Mouse (Mus musculus) adrenal gland, adult (tissue): ENCODE results near the gene Gm42688.

ENCODE experiments used
- DNase-seq, 2 experiments: peaks; one replicate each; pipeline ENCODE4 v3.0.0; 2022 to 2023; ENCODE audit warnings: low spot score in 1 of 2; ENCODE audit not compliant: inconsistent age in 2 of 2

The Gm42688 gene

GRCm38 (mm10) chr6:83136881-83137575 is 35.6 kb downstream of the Gm42688 start:
- DNase-seq: peak; percentile 83 to 94

GRCm38 (mm10) chr6:83137576-83137950 is 36.1 kb downstream of the Gm42688 start:
- peak; percentile 93 to 97 for DNase-seq

DNA sequence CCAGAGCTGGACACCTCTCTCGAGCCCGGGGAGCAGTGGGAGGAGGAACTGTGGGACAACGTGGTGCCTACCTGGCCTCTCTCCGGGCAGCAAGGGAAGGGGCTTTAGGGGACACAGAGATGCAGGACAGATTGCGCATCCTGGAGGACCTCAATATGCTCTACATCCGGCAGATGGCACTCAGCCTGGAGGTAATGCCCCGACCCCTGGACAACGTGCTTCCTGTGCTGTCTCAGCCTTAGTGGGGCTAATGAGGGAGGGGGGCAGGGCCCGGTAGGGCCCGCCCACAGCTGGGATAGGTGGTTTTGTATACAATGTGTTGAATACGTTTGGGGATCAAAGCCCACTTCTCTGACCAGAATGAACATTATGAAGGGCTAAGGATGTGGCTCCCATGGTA is 36.6 kb downstream of the Gm42688 start:
- peak in 1 of 2 experiments; percentile 53 for DNase-seq

GRCm38 (mm10) chr6:83140044-83140443 is 38.6 kb downstream of the Gm42688 start:
- peak in 1 of 2 experiments; percentile 5 for DNase-seq

- DNase-seq: peak; percentile 10 to 46
Measured at GRCm38 (mm10) chr6:83141636-83142035, 40.2 kb downstream of the Gm42688 start.

- DNase-seq: peak; percentile 34 to 68
Measured at GRCm38 (mm10) chr6:83142211-83142731, 40.9 kb downstream of the Gm42688 start.

- peak in 1 of 2 experiments; percentile 13 for DNase-seq
Measured at GRCm38 (mm10) chr6:83142886-83143285, 41.5 kb downstream of the Gm42688 start.

- peak in 1 of 2 experiments; percentile 59 for DNase-seq
Measured at GRCm38 (mm10) chr6:83145209-83145608, 43.8 kb downstream of the Gm42688 start.

GRCm38 (mm10) chr6:83145805-83146204 is 44.4 kb downstream of the Gm42688 start:
- DNase-seq: no peak

- peak; percentile 63 to 86 for DNase-seq
Measured at GRCm38 (mm10) chr6:83147280-83147679, 45.9 kb downstream of the Gm42688 start.

DNA sequence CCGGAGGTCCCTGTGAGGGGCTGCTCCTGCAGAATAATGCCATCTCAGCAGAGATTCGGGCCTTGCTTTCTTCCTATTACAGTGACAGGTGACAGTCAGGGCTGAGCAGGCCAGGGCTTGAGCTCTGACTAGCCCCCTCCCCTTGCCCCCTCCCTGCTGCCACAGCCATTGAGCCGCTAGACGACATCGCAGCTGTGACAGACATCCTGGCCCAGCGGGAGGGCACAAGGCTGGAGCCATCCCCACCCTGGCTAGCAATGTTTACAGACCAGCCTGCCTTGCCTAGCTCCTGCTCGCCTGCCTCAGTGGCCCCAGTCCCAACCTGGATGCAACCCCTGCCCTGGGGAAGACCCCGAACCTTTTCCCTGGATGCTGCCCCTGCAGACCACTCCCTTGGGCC is 50.3 kb downstream of the Gm42688 start:
- no peak for DNase-seq

- no peak for DNase-seq
Measured at GRCm38 (mm10) chr6:83153038-83153437, 51.6 kb downstream of the Gm42688 start.

- DNase-seq: no peak
Measured at GRCm38 (mm10) chr6:83153485-83153884, 52.1 kb downstream of the Gm42688 start.

GRCm38 (mm10) chr6:83155552-83156238 is 54.3 kb downstream of the Gm42688 start:
- DNase-seq: peak in 1 of 2 experiments; percentile 37

DNA sequence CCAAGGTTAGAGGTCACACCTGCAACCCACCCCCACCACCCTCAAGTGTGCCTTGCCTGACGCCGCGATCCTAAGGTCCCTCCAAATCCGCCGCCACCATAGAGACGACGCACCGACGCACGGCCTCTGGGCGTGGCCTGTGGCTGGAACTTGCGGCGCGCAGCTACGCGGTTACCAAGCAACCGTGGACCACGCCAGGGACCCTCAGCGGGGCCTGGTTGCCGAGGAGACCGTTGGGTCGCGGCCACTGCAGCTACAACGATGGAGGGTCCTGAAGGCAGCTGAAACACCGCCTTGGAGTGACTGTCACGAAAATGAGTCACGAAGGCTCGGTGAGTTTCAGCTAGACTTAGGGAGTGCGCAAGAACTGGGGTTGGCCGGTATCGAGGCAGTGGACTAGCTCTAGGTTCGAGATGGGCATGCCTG is 54.9 kb downstream of the Gm42688 start, which contains the start of the genes Wdr54 and 1700003E16Rik:
Wdr54 (minus strand) TSS at position 139 of the 426 bp plus-strand sequence.
1700003E16Rik (plus strand) TSS at position 146 of the 426 bp plus-strand sequence.
- peak; percentile 72 to 89 for DNase-seq

DNA sequence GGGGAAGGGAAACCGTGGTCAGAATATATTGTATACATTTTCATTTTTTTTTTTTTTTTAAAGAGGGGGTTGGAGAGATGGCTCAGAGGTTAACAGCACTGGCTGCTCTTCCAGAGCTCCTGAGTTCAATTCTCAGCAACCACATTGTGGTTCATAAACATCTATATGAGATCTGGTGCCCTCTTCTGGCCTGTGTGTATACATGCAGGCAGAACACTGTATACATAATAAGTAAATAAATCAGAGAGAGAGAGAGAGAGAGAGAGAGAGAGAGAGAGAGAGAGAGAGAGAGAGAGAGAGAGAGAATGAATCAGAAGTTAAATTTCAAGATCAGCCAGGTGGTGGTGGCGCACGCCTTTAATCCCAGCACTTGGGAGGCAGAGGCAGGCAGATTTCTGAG is 58.0 kb downstream of the Gm42688 start:
- peak in 1 of 2 experiments; percentile 66 for DNase-seq
